Mouse (Mus musculus) megakaryocyte-erythroid progenitor cell, adult 5-6 weeks (primary cell): ENCODE measurements around the gene Hmgcl. TPM values are rescaled to one million over a fixed set of nuclear protein-coding genes. Genes with fewer than 3 reads are reported as not detected.
A peak's percentile ranks its signal among the peaks of the same experiment; 100 is the strongest.

Experiments
- ATAC-seq: replicated peaks from 2 replicates; pipeline ENCODE4 v1.8.0; 2016; ENCODE audit warnings: mild to moderate bottlenecking, inconsistent platforms; ENCODE audit not compliant: severe bottlenecking, poor library complexity, low FRiP score, low TSS enrichment
- total RNA-seq, 2 experiments: library from RNA; stranded (forward) in 1 of 2; stranded (reverse) in 1 of 2; fragments of 200-1000, 215-1000 nt in 1 of 2; fragments of >200 nt in 1 of 2; fragmentation: Nextera tagmentation in 1 of 2; gene quantifications; 2 replicates each; pipeline ENCODE4 v1.2.3; 2014 to 2017

Gene Hmgcl
- total RNA-seq (2014; fragmentation: Nextera tagmentation) (69.7 and 72.9 TPM in 2 replicates), total RNA-seq (2017) (42.6 and 65.4 TPM in 2 replicates)

GRCm38 (mm10) chr4:135946278-135946658 is at the start of gene Hmgcl:
Hmgcl (plus strand) TSS chr4:135946448.
- ATAC-seq = peak; percentile 99

DNA sequence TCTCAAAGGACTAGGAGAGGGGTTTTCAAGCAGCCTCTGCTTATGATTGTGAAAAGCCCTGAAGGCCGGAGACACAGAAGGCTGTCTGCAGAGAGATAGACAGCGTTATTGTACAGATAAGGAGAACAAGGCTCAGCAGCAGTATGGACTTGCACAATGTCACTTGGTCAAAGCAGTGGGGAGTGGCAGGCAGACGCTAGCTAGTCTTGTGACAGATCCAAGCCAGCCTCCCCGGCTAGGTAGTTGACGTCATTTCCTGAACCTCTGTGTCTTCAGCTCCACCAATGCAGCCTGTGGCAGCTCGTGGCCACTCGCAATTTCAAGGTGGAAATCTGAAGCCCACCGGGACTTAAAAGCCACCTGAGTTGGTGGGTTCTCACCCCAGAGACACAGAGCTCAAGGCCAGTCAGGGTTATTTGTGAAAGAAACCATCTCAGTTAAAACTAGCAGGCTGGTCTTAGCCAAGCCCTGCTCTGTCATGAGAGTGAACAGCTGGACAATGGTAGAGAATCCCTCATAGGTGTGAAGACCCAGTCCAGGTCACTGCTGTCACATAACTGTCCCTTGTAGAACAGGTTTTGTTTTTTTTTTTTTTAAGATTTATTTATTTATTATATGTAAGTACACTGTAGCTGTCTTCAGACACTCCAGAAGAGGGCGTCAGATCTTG is 47.7 kb upstream of the Hmgcl start:
- peak; percentile 96 for ATAC-seq

- ATAC-seq = no peak
Measured at GRCm38 (mm10) chr4:135899050-135899448, 47.2 kb upstream of the Hmgcl start.

GRCm38 (mm10) chr4:135900008-135900407 is 46.2 kb upstream of the Hmgcl start:
- no peak for ATAC-seq

DNA sequence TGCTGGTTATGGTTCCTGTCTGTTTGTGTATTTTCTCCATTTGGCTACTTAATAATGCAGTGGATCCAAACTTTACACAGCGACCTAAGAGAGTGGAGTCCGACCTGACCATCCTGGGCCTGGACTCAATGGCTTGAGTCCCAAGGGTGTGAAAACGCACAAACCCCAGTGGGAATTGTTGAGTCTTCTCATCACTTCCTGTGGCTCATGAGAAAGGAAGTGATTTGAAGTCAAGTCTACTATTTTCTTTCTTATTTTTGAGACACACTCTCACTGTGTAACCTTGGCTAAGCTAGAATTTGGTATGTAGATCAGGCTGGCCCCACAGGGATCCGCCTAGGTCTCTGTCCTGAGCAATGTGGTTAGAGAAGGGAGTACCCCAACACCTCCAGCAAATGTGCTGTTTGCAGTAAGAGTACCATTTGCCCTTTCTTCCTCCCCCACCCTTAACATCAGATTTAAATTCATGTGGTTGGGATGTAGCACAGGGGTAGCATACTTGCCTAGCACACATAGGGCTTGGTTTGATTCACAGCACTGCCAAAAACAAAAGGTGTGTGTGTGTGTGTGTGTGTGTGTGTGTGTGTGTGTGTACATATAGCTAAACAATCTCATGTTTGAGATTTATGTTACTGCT is 43.5 kb upstream of the Hmgcl start:
- no peak for ATAC-seq

DNA sequence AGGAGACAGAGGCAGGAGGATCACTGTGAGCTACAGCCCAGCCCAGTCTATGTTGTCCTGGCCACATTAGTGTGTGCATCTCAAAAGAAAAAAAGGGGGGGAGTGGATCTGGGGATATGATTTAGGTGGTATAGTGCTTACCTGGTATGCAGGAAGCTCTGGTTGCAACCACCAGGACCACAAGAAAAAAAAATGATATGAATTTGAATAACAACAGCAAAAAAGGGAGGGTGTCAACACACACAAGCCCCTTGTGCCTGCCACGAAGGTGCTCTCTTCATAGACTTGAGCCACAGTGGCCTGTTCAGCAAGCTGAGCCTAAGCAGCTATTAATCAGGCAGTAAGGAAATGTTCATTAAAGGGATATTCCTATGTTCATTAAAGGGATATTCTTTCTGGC is 41.4 kb upstream of the Hmgcl start:
- no peak for ATAC-seq

- ATAC-seq = peak; percentile 88
Measured at GRCm38 (mm10) chr4:135906633-135907032, 39.6 kb upstream of the Hmgcl start.

- ATAC-seq = no peak
Measured at GRCm38 (mm10) chr4:135909326-135910066, 36.8 kb upstream of the Hmgcl start.

DNA sequence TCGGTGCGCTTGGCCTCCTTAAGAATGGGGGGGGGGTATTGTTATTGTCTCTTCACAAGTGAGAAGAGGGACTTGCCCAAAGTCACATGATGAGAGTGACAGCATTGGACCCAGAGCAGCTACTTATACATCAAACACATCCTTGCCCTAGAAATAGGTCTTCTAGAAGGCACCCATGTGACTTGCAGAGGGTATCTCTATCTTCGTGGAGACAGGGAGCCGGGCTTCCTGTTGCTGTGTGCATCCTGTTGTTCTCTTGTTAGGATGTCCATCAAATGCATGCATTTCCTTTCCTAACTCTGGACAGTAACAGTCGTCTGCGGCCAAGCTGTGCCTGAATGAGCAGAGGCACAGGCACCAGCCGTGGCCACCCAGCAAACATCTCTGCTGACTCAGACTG is 34.7 kb upstream of the Hmgcl start:
- ATAC-seq = no peak

DNA sequence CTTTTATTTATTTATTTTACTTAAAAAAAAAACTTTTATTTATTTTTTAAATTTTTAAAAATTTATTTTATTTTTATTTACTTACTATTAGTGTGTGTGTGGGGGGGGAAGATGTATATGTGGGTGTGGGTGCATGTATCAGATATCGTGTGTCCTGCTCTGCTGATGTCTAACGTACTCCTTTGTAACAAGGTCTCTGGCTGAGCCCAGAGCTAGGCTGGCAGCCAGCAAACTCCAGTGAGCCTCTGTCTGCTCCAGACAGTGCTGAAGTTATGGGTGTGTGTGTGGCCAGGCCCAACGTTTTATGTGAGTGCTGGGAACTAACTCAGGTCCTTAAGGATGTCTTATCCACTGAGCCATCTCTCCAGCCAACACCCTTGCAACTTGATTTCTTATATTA is 34.1 kb upstream of the Hmgcl start:
- peak; percentile 72 for ATAC-seq

- ATAC-seq = peak; percentile 18; the same call in 1 of the 2 replicates
Measured at GRCm38 (mm10) chr4:135912835-135913234, 33.4 kb upstream of the Hmgcl start.

GRCm38 (mm10) chr4:135913433-135913832 is 32.8 kb upstream of the Hmgcl start:
- peak; percentile 29; the same call in 1 of the 2 replicates for ATAC-seq

GRCm38 (mm10) chr4:135918635-135919279 is 27.5 kb upstream of the Hmgcl start:
- ATAC-seq = no peak

DNA sequence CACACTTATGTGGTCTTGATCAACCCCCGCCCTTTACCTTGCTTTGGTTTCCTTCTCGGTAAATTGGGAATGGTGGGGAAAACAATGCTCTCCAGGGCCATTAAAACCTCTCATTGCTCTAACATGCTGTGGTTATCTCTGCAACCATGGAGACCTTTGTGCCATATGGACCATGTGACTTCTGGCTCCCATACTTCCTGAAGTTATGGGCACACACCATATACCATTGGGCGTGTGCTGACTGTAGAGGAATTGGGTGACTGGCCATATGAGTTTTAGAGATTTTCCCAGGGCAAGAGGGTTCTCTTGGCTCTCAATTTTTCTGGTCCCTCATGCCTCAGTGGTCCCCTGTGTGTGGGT is 27.0 kb upstream of the Hmgcl start:
- no peak for ATAC-seq

GRCm38 (mm10) chr4:135920304-135921241 is 25.7 kb upstream of the Hmgcl start, which contains the start of gene Fuca1:
Fuca1 (plus strand) TSS chr4:135920735.
- ATAC-seq = peak; percentile 91

- no peak for ATAC-seq
Measured at GRCm38 (mm10) chr4:135921257-135922120, 24.8 kb upstream of the Hmgcl start.

- no peak for ATAC-seq
Measured at GRCm38 (mm10) chr4:135922190-135922589, 24.1 kb upstream of the Hmgcl start.

DNA sequence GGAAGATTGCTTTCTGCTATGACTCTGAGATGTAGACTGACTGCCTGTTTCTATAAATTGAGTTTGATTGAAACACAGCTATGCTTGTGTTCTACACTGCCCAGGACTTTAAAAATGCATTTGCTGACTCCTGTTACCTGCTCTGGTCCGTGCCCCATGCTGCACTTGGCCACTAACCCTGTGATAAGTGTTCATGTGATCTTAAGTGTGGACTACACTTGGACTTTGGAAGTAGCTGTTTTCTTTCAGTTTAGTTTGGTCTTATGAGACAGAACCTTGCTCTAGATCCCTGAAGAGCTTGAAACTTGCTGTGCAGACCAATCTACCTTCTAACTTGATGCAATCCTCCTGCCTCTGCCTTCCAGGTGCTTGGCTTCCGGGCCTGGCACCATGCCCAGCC is 21.8 kb upstream of the Hmgcl start:
- ATAC-seq = no peak
